Mouse (Mus musculus) hindbrain, embryonic 15.5 days (tissue): ENCODE data around the gene Fam213a. TPM values are rescaled to one million over a fixed set of nuclear protein-coding genes. Genes with fewer than 3 reads are reported as not detected.

Experiments used
- ATAC-seq: fragments of 200-750 bp; cut with Nextera tagmentation; 2 replicates; pipeline ENCODE4 v1.8.0; 2017; ENCODE audit warnings: low read depth, moderate number of reproducible peaks, moderate TSS enrichment; ENCODE audit not compliant: low FRiP score
- H3K27ac ChIP-seq: fragments of 300-500 bp; sonication (generic); replicated peaks from 2 replicates; pipeline ENCODE4 v1.5.1; 2015; ENCODE audit warnings: mild to moderate bottlenecking, inconsistent platforms
- H3K27me3 ChIP-seq: fragments of 300-500 bp; sonication (generic); 2 replicates; pipeline ENCODE4 v1.6.1; 2015; ENCODE audit warnings: control low read depth, inconsistent platforms
- H3K36me3 ChIP-seq: fragments of 300-500 bp; sonication (generic); 2 replicates; pipeline ENCODE4 v1.6.1; 2015; ENCODE audit warnings: control low read depth, inconsistent platforms
- H3K4me1 ChIP-seq: fragments of 300-500 bp; sonication (generic); replicated peaks from 2 replicates; pipeline ENCODE4 v1.6.1; 2015; ENCODE audit warnings: control low read depth, inconsistent platforms
- H3K4me2 ChIP-seq: fragments of 300-500 bp; sonication (generic); 2 replicates; pipeline ENCODE4 v1.6.1; 2015; ENCODE audit warnings: moderate library complexity, mild to moderate bottlenecking, inconsistent platforms
- H3K4me3 ChIP-seq: fragments of 300-500 bp; sonication (generic); 2 replicates; pipeline ENCODE4 v1.5.1; 2015; ENCODE audit warnings: mild to moderate bottlenecking, inconsistent platforms
- H3K9ac ChIP-seq: fragments of 300-500 bp; sonication (generic); 2 replicates; pipeline ENCODE4 v1.6.1; 2015; ENCODE audit warnings: inconsistent platforms
- H3K9me3 ChIP-seq: fragments of 300-500 bp; sonication (generic); 2 replicates; pipeline ENCODE4 v1.6.1; 2016; ENCODE audit warnings: control low read depth, inconsistent platforms
- WGBS: fragments of 180-500 bp; shearing (Covaris S2); methylation state at CpG from one replicate; pipeline ENCODE4 v1.1.7; 2015; 5-methylcytosine and 5-hydroxymethylcytosine counted together
- polyA plus RNA-seq: library from polyadenylated mRNA; unstranded; fragments of >200 nt; fragmentation: Nextera tagmentation; extraction: Ambion mirVana; gene quantifications from 2 replicates; pipeline ENCODE4 v1.2.1, GENCODE M21; 2015

The Fam213a gene
- polyA plus RNA-seq, 1 experiment from 2014 or later: 107 TPM

- WGBS: under 1% methylated on average over 41 of the region's 62 CpGs
- peaks cover 40% of the 10 kb centered on the region for H3K4me1 ChIP-seq
Measured at GRCm38 (mm10) chr14:40966862-40967597, 46.6 kb downstream of the Fam213a start.

GRCm38 (mm10) chr14:40966392-40966861, 47.2 kb downstream of the Fam213a start, which contains the start of gene Tspan14:
Tspan14 (minus strand) TSS chr14:40966807.
- Histone ChIP-seq H3K27me3 (no peaks in the 10 kb centered on the region), H3K4me3 (peak within 1 kb of the TSS; percentile 95), H3K4me1 (peaks cover 40% of the 10 kb centered on the region), H3K9me3 (no peaks in the 10 kb centered on the region), H3K4me2 (peak within 1 kb of the TSS; percentile 81), H3K36me3 (no peaks in the 10 kb centered on the region), H3K9ac (peak within 1 kb of the TSS; percentile 88), H3K27ac (peak within 1 kb of the TSS; percentile 88)
- WGBS: 0% methylated on average over 50 of the region's 54 CpGs
- ATAC-seq: no peak; the same call in none of the 2 replicates

More at GRCm38 (mm10) chr14:40966862-40967597, 46.6 kb downstream of the Fam213a start:
- Histone ChIP-seq H3K9ac (peak overlapping the region; percentile 88), H3K36me3 (no peaks in the 10 kb centered on the region), H3K27me3 (no peaks in the 10 kb centered on the region), H3K4me3 (peak overlapping the region; percentile 95), H3K9me3 (no peaks in the 10 kb centered on the region), H3K27ac (peak overlapping the region; percentile 88), H3K4me2 (peak overlapping the region; percentile 81)
- peak; percentile 92 for ATAC-seq

GRCm38 (mm10) chr14:40965507-40966356, 47.9 kb downstream of the Fam213a start:
- WGBS: 2% methylated on average over 15 of the region's 15 CpGs
- H3K4me2 ChIP-seq: peak overlapping the region; percentile 81
- H3K4me1 ChIP-seq: peaks cover 40% of the 10 kb centered on the region

GRCm38 (mm10) chr14:40964881-40965280, 48.7 kb downstream of the Fam213a start:
- H3K4me3 ChIP-seq: peak overlapping the region; percentile 95
- peaks cover 46% of the 10 kb centered on the region for H3K4me1 ChIP-seq
- no peak overlapping the region for H3K27ac ChIP-seq
- no peaks in the 10 kb centered on the region for H3K9me3 ChIP-seq
- H3K4me2 ChIP-seq: peak overlapping the region; percentile 81
- no peaks in the 10 kb centered on the region for H3K27me3 ChIP-seq
- H3K36me3 ChIP-seq: no peaks in the 10 kb centered on the region
- ATAC-seq: no peak
- peak overlapping the region; percentile 88; the same call in 1 of the 2 replicates for H3K9ac ChIP-seq

More at GRCm38 (mm10) chr14:40965507-40966356, 47.9 kb downstream of the Fam213a start:
- H3K27me3 ChIP-seq: no peaks in the 10 kb centered on the region
- H3K9me3 ChIP-seq: no peaks in the 10 kb centered on the region
- no peak; the same call in 1 of the 2 replicates for ATAC-seq
- peak overlapping the region; percentile 88 for H3K27ac ChIP-seq
- H3K4me3 ChIP-seq: peak overlapping the region; percentile 95
- H3K9ac ChIP-seq: peak overlapping the region; percentile 88
- no peaks in the 10 kb centered on the region for H3K36me3 ChIP-seq

- H3K9me3 ChIP-seq: no peaks in the 10 kb centered on the region
- no peaks in the 10 kb centered on the region for H3K27me3 ChIP-seq
- WGBS: 95% methylated on average over 3 of the region's 3 CpGs
- H3K4me2 ChIP-seq: peak overlapping the region; percentile 81
- H3K27ac ChIP-seq: no peak overlapping the region
- H3K4me1 ChIP-seq: peaks cover 49% of the 10 kb centered on the region
- no peak for ATAC-seq
- no peaks in the 10 kb centered on the region for H3K36me3 ChIP-seq
- H3K9ac ChIP-seq: no peak overlapping the region
- no peak overlapping the region for H3K4me3 ChIP-seq
Measured at GRCm38 (mm10) chr14:40964214-40964610, 49.4 kb downstream of the Fam213a start.

GRCm38 (mm10) chr14:40963501-40964213, 49.9 kb downstream of the Fam213a start:
- Histone ChIP-seq H3K9ac (no peak overlapping the region), H3K9me3 (no peaks in the 10 kb centered on the region), H3K4me2 (peak overlapping the region; percentile 81; the same call in 1 of the 2 replicates), H3K36me3 (no peaks in the 10 kb centered on the region), H3K27ac (no peak overlapping the region), H3K27me3 (no peaks in the 10 kb centered on the region), H3K4me3 (no peak overlapping the region), H3K4me1 (peaks cover 54% of the 10 kb centered on the region)
- ATAC-seq: no peak
- WGBS: 80% methylated on average over 3 of the region's 3 CpGs

GRCm38 (mm10) chr14:40962365-40963290, 51.0 kb downstream of the Fam213a start:
- no peak overlapping the region; the same call in 1 of the 2 replicates for H3K27ac ChIP-seq
- H3K4me2 ChIP-seq: peak overlapping the region; percentile 14; the same call in 1 of the 2 replicates
- no peak overlapping the region for H3K4me3 ChIP-seq
- peaks cover 58% of the 10 kb centered on the region for H3K4me1 ChIP-seq
- H3K9me3 ChIP-seq: no peaks in the 10 kb centered on the region
- no peak for ATAC-seq
- H3K36me3 ChIP-seq: no peaks in the 10 kb centered on the region
- 67% methylated on average over 11 of the region's 11 CpGs for WGBS
- H3K27me3 ChIP-seq: no peaks in the 10 kb centered on the region
- H3K9ac ChIP-seq: no peak overlapping the region

GRCm38 (mm10) chr14:40960237-40960636, 53.4 kb downstream of the Fam213a start:
- peaks cover 72% of the 10 kb centered on the region for H3K4me1 ChIP-seq
- WGBS: 55% methylated on average over 4 of the region's 4 CpGs
- H3K9ac ChIP-seq: no peak overlapping the region
- peak overlapping the region; percentile 1; the same call in 1 of the 2 replicates for H3K27ac ChIP-seq
- H3K4me2 ChIP-seq: no peak overlapping the region
- H3K9me3 ChIP-seq: no peaks in the 10 kb centered on the region
- no peak for ATAC-seq
- H3K36me3 ChIP-seq: no peaks in the 10 kb centered on the region
- H3K4me3 ChIP-seq: no peak overlapping the region
- no peaks in the 10 kb centered on the region for H3K27me3 ChIP-seq

GRCm38 (mm10) chr14:40959586-40959985, 54.0 kb downstream of the Fam213a start:
- Histone ChIP-seq H3K4me2 (no peak overlapping the region), H3K9me3 (no peaks in the 10 kb centered on the region), H3K4me3 (no peak overlapping the region), H3K9ac (no peak overlapping the region), H3K27me3 (no peaks in the 10 kb centered on the region), H3K36me3 (no peaks in the 10 kb centered on the region), H3K27ac (0 out of 2 replicates have a peak overlapping the region, but pooled peaks have one; percentile 1), H3K4me1 (peaks cover 72% of the 10 kb centered on the region)
- 47% methylated on average over 3 of the region's 3 CpGs for WGBS
- no peak for ATAC-seq

- ATAC-seq: no peak
- Histone ChIP-seq H3K27me3 (no peaks in the 10 kb centered on the region), H3K9ac (no peak overlapping the region), H3K36me3 (no peaks in the 10 kb centered on the region), H3K9me3 (no peaks in the 10 kb centered on the region), H3K4me3 (no peak overlapping the region), H3K27ac (peak overlapping the region; percentile 38), H3K4me2 (no peak overlapping the region), H3K4me1 (peaks cover 72% of the 10 kb centered on the region)
- WGBS: 50% methylated on average over 2 of the region's 2 CpGs
Measured at GRCm38 (mm10) chr14:40958986-40959381, 54.6 kb downstream of the Fam213a start.
